Mouse (Mus musculus) lung, embryonic 16.5 days (tissue): ENCODE measurements around the gene Ceacam19. TPM values are rescaled to one million over a fixed set of nuclear protein-coding genes. Genes with fewer than 3 reads are reported as not detected.

Experiments
- ATAC-seq: fragments of 200-750 bp; cut with Nextera tagmentation; 2 replicates; pipeline ENCODE4 v1.8.0; 2017; ENCODE audit warnings: low read depth, mild to moderate bottlenecking, moderate library complexity
- H3K27ac ChIP-seq: fragments of 300-500 bp; sonication (generic); 2 replicates; pipeline ENCODE4 v1.5.1; 2014; ENCODE audit warnings: mild to moderate bottlenecking, control low read depth, low read length
- H3K27me3 ChIP-seq: fragments of 300-500 bp; sonication (generic); 2 replicates; pipeline ENCODE4 v1.6.1; 2014; ENCODE audit warnings: low read depth, low read length, mixed read lengths; ENCODE audit not compliant: control insufficient read depth, insufficient read depth
- H3K36me3 ChIP-seq: fragments of 300-500 bp; sonication (generic); 2 replicates; pipeline ENCODE4 v1.6.1; 2014; ENCODE audit warnings: low read length; ENCODE audit not compliant: control insufficient read depth, insufficient read depth
- H3K4me1 ChIP-seq: fragments of 300-500 bp; sonication (generic); replicated peaks from 2 replicates; pipeline ENCODE4 v1.6.1; 2014; ENCODE audit warnings: low read length, mixed read lengths; ENCODE audit not compliant: control insufficient read depth, insufficient read depth
- H3K4me2 ChIP-seq: fragments of 300-500 bp; sonication (generic); 2 replicates; pipeline ENCODE4 v1.6.1; 2014; ENCODE audit warnings: low read depth, low read length, control low read depth
- H3K4me3 ChIP-seq: fragments of 300-500 bp; sonication (generic); 2 replicates; pipeline ENCODE4 v1.5.1; 2014; ENCODE audit warnings: mild to moderate bottlenecking, low read length, control low read depth
- H3K9ac ChIP-seq: fragments of 300-500 bp; sonication (generic); 2 replicates; pipeline ENCODE4 v1.6.1; 2014; ENCODE audit warnings: low read length, control low read depth
- H3K9me3 ChIP-seq: fragments of 300-500 bp; sonication (generic); 2 replicates; pipeline ENCODE4 v1.6.1; 2016; ENCODE audit warnings: low read length; ENCODE audit not compliant: control insufficient read depth
- WGBS: fragments of 180-500 bp; shearing (Covaris S2); extraction: QIAGEN DNeasy Blood & Tissue Kit; methylation state at CpG from one replicate; pipeline ENCODE4 v1.1.7; 2014; 5-methylcytosine and 5-hydroxymethylcytosine counted together
- polyA plus RNA-seq: library from polyadenylated mRNA; unstranded; fragments of >200 nt; fragmentation: Nextera tagmentation; extraction: Ambion mirVana; gene quantifications from 2 replicates; pipeline ENCODE4 v1.2.1, GENCODE M21; 2015

The Ceacam19 gene
- polyA plus RNA-seq, 1 experiment from 2014 or later, result not detected

- Histone ChIP-seq H3K4me2 (no peak overlapping the region), H3K27me3 (no peaks in the 10 kb centered on the region), H3K27ac (no peak overlapping the region), H3K4me1 (no peaks in the 10 kb centered on the region), H3K4me3 (no peak overlapping the region), H3K9me3 (peaks cover under 1% of the 10 kb centered on the region; the same call in 1 of the 2 replicates), H3K9ac (no peak overlapping the region), H3K36me3 (peaks cover 58% of the 10 kb centered on the region)
- 48% methylated on average over 21 of the region's 21 CpGs for WGBS
- ATAC-seq, result peak; percentile 69
These were observed 22.9 kb upstream of the Ceacam19 start for GRCm38 (mm10) chr7:19910421-19911291.

- Histone ChIP-seq H3K4me1 (no peaks in the 10 kb centered on the region), H3K27me3 (no peaks in the 10 kb centered on the region), H3K27ac (no peak overlapping the region), H3K9me3 (no peaks in the 10 kb centered on the region), H3K36me3 (no peaks in the 10 kb centered on the region), H3K4me2 (no peak overlapping the region), H3K9ac (no peak overlapping the region), H3K4me3 (no peak overlapping the region)
- no peak for ATAC-seq
- WGBS, result 43% methylated on average over 8 of the region's 8 CpGs
These were observed 2.1 kb upstream of the Ceacam19 start for GRCm38 (mm10) chr7:19889881-19890280.

GRCm38 (mm10) chr7:19880754-19881153, 7.0 kb downstream of the Ceacam19 start:
- WGBS, result 72% methylated on average over 8 of the region's 8 CpGs

GRCm38 (mm10) chr7:19876781-19877425, 10.9 kb downstream of the Ceacam19 start:
- no peak for ATAC-seq

More at GRCm38 (mm10) chr7:19880754-19881153, 7.0 kb downstream of the Ceacam19 start:
- no peak for ATAC-seq
- no peak overlapping the region for H3K4me2 ChIP-seq
- no peaks in the 10 kb centered on the region for H3K27me3 ChIP-seq
- H3K9me3 ChIP-seq, result no peaks in the 10 kb centered on the region
- no peaks in the 10 kb centered on the region for H3K36me3 ChIP-seq
- H3K9ac ChIP-seq, result no peak overlapping the region
- no peak overlapping the region for H3K27ac ChIP-seq
- H3K4me3 ChIP-seq, result no peak overlapping the region
- 0 out of 2 replicates have a peak, but pooled peaks cover 4% of the 10 kb centered on the region for H3K4me1 ChIP-seq

GRCm38 (mm10) chr7:19875948-19876682, 11.7 kb downstream of the Ceacam19 start:
- no peaks in the 10 kb centered on the region for H3K36me3 ChIP-seq
- peak; percentile 55 for ATAC-seq
- H3K27ac ChIP-seq, result no peak overlapping the region
- H3K4me2 ChIP-seq, result no peak overlapping the region
- H3K4me3 ChIP-seq, result no peak overlapping the region
- H3K27me3 ChIP-seq, result no peaks in the 10 kb centered on the region
- H3K9me3 ChIP-seq, result no peaks in the 10 kb centered on the region
- no peak overlapping the region for H3K9ac ChIP-seq
- 40% methylated on average over 13 of the region's 13 CpGs for WGBS
- peaks cover 7% of the 10 kb centered on the region; the same call in 1 of the 2 replicates for H3K4me1 ChIP-seq

More at GRCm38 (mm10) chr7:19876781-19877425, 10.9 kb downstream of the Ceacam19 start:
- H3K9me3 ChIP-seq, result no peaks in the 10 kb centered on the region
- no peak overlapping the region for H3K4me3 ChIP-seq
- no peaks in the 10 kb centered on the region for H3K36me3 ChIP-seq
- no peak overlapping the region for H3K4me2 ChIP-seq
- 0 out of 2 replicates have a peak, but pooled peaks cover 4% of the 10 kb centered on the region for H3K4me1 ChIP-seq
- no peaks in the 10 kb centered on the region for H3K27me3 ChIP-seq
- WGBS, result 42% methylated on average over 14 of the region's 14 CpGs
- H3K27ac ChIP-seq, result no peak overlapping the region
- H3K9ac ChIP-seq, result no peak overlapping the region

- H3K4me3 ChIP-seq, result no peak overlapping the region
These were observed 15.7 kb downstream of the Ceacam19 start for GRCm38 (mm10) chr7:19871943-19872601.

GRCm38 (mm10) chr7:19871137-19871621, 16.6 kb downstream of the Ceacam19 start:
- 45% methylated on average over 10 of the region's 10 CpGs for WGBS
- Histone ChIP-seq H3K4me3 (no peak overlapping the region), H3K4me2 (no peak overlapping the region), H3K4me1 (peaks cover 6% of the 10 kb centered on the region; the same call in 1 of the 2 replicates), H3K27ac (no peak overlapping the region), H3K9me3 (no peaks in the 10 kb centered on the region), H3K27me3 (no peaks in the 10 kb centered on the region), H3K9ac (no peak overlapping the region), H3K36me3 (no peaks in the 10 kb centered on the region)
- 0 out of 2 replicates have a peak, but pooled peaks have one; percentile 39 for ATAC-seq

More at GRCm38 (mm10) chr7:19871943-19872601, 15.7 kb downstream of the Ceacam19 start:
- no peaks in the 10 kb centered on the region for H3K9me3 ChIP-seq
- no peak overlapping the region for H3K27ac ChIP-seq
- H3K4me1 ChIP-seq, result peaks cover 7% of the 10 kb centered on the region; the same call in 1 of the 2 replicates
- no peaks in the 10 kb centered on the region for H3K36me3 ChIP-seq
- no peak for ATAC-seq
- H3K9ac ChIP-seq, result no peak overlapping the region
- 37% methylated on average over 5 of the region's 5 CpGs for WGBS
- no peak overlapping the region for H3K4me2 ChIP-seq
- H3K27me3 ChIP-seq, result no peaks in the 10 kb centered on the region

GRCm38 (mm10) chr7:19867751-19868399, 19.9 kb downstream of the Ceacam19 start:
- Histone ChIP-seq H3K9me3 (no peaks in the 10 kb centered on the region), H3K9ac (no peak overlapping the region), H3K27ac (no peak overlapping the region), H3K4me3 (no peak overlapping the region), H3K27me3 (no peaks in the 10 kb centered on the region), H3K36me3 (no peaks in the 10 kb centered on the region), H3K4me1 (peaks cover 3% of the 10 kb centered on the region; the same call in 1 of the 2 replicates), H3K4me2 (no peak overlapping the region)
- ATAC-seq, result no peak
- WGBS, result 69% methylated on average over 16 of the region's 16 CpGs
